Mouse (Mus musculus): Measurements from ENCODE around the gene Donson. TPM values are rescaled to one million over a fixed set of nuclear protein-coding genes. Genes with fewer than 3 reads are reported as not detected.

The Donson gene
- total and polyA plus RNA-seq, 3 experiments, result 25.4 to 33.9 TPM; not detected in 1

- DNase-seq (ENCODE audit: low read depth, low spot score), result no peak
These were observed 60.7 kb downstream of the Donson start for GRCm38 (mm10) chr16:91627831-91628230.

More at GRCm38 (mm10) chr16:91627831-91628230, 60.7 kb downstream of the Donson start:
- no peaks in the 10 kb centered on the region for H3K79me2 ChIP-seq (ENCODE audit: control insufficient read depth, insufficient read depth, low read length, poor library complexity)
- no peak overlapping the region for H3K9ac ChIP-seq (ENCODE audit: control insufficient read depth, low read depth, low read length, poor library complexity, severe bottlenecking)
- H3K27me3 ChIP-seq (ENCODE audit: control insufficient read depth in 1 of 2, insufficient read depth in 2 of 2, low read length in 2 of 2), result no peaks in the 10 kb centered on the region
- no peaks in the 10 kb centered on the region for H3K9me3 ChIP-seq (replicated peaks; ENCODE audit: insufficient read depth, low read length)
- no peak overlapping the region for H3K4me3 ChIP-seq (ENCODE audit: control insufficient read depth in 1 of 2, insufficient read depth in 1 of 2, low read depth in 2 of 2, low read length in 2 of 2)
- TF ChIP-seq TCF12 (IDR thresholded peaks at IDR 0.05; ENCODE audit: low read depth, low read length) (no peak), NRF1 (IDR thresholded peaks at IDR 0.05; ENCODE audit: insufficient read depth, low read depth, low read length, poor library complexity, severe bottlenecking) (no peak), RAD21 (IDR thresholded peaks at IDR 0.05; ENCODE audit: low read depth, low read length) (no peak), ZC3H11A (IDR thresholded peaks at IDR 0.05; ENCODE audit: low read depth, low read length) (no peak), MAX (IDR thresholded peaks at IDR 0.05; ENCODE audit: low read length) (no peak), MEF2A (IDR thresholded peaks at IDR 0.05; ENCODE audit: extremely low read depth, insufficient replicate concordance, low read depth, low read length, poor library complexity, severe bottlenecking) (no peak)
- no peak overlapping the region for H3K27ac ChIP-seq (ENCODE audit: control insufficient read depth, low read depth, low read length)
- no peaks in the 10 kb centered on the region for H3K4me1 ChIP-seq (ENCODE audit: control insufficient read depth in 1 of 2, insufficient read depth in 2 of 2, low read length in 2 of 2)
- H3K36me3 ChIP-seq (ENCODE audit: control insufficient read depth in 1 of 2, insufficient read depth in 2 of 2, low read length in 2 of 2), result peaks cover 0 to 25% of the 10 kb centered on the region in 2 experiments; a peak in 3 of 4 replicates

Other genes with a start within 250 kb of the Donson start
- 10.3 and 12.2 TPM in 2 replicates for gene Ifnar1, start 203.5 kb downstream of the Donson start, total RNA-seq (2012; rRNA removed)
- 10 to 100 TPM in 1 of 2 experiments, not detected in 1; 20.2 TPM for gene Ifnar1, start 203.5 kb downstream of the Donson start, polyA plus RNA-seq (2012; ENCODE audit: insufficient read depth in 1 of 2, insufficient read length in 2 of 2, low read depth in 1 of 2, low replicate concordance in 2 of 2, missing spikeins in 1 of 2)
- gene Ifngr2, start 141.7 kb downstream of the Donson start, total RNA-seq (2012; rRNA removed), result 2.8 and 4.1 TPM in 2 replicates
- 10 to 100 TPM in 1 of 2 experiments, not detected in 1; 11.0 TPM for gene Ifngr2, start 141.7 kb downstream of the Donson start, polyA plus RNA-seq (2012; ENCODE audit: insufficient read depth in 1 of 2, insufficient read length in 2 of 2, low read depth in 1 of 2, low replicate concordance in 2 of 2, missing spikeins in 1 of 2)
- 2.6 and 2.9 TPM in 2 replicates for gene Tmem50b, start 91.0 kb downstream of the Donson start, total RNA-seq (2012; rRNA removed)
- gene Tmem50b, start 91.0 kb downstream of the Donson start, polyA plus RNA-seq (2012; ENCODE audit: insufficient read depth in 1 of 2, insufficient read length in 2 of 2, low read depth in 1 of 2, low replicate concordance in 2 of 2, missing spikeins in 1 of 2), result 1 to 10 TPM in 1 of 2 experiments, not detected in 1; 9.5 TPM
- 0.85 and 1.2 TPM in 2 replicates for gene Dnajc28, start 69.7 kb downstream of the Donson start, total RNA-seq (2012; rRNA removed)
- 1 to 10 TPM in 1 of 2 experiments, not detected in 1; 1.9 TPM for gene Dnajc28, start 69.7 kb downstream of the Donson start, polyA plus RNA-seq (2012; ENCODE audit: insufficient read depth in 1 of 2, insufficient read length in 2 of 2, low read depth in 1 of 2, low replicate concordance in 2 of 2, missing spikeins in 1 of 2)
- gene Gart, start 41.8 kb downstream of the Donson start, total RNA-seq (2012; rRNA removed), result 400 and 417 TPM in 2 replicates
- gene Gart, start 41.8 kb downstream of the Donson start, polyA plus RNA-seq (2012; ENCODE audit: insufficient read depth in 1 of 2, insufficient read length in 2 of 2, low read depth in 1 of 2, low replicate concordance in 2 of 2, missing spikeins in 1 of 2), result 100 to 1,000 TPM in 1 of 2 experiments, 10 to 100 TPM in 1; 94.0 to 509 TPM
- 93.6 and 102 TPM in 2 replicates for gene Son, start 41.3 kb downstream of the Donson start, total RNA-seq (2012; rRNA removed)
- 100 to 1,000 TPM; 157 to 182 TPM for gene Son, start 41.3 kb downstream of the Donson start, polyA plus RNA-seq (2012; ENCODE audit: insufficient read depth in 1 of 2, insufficient read length in 2 of 2, low read depth in 1 of 2, low replicate concordance in 2 of 2, missing spikeins in 1 of 2)
- gene Cryzl1, start 40.2 kb upstream of the Donson start, total RNA-seq (2012; rRNA removed), result 20.2 and 23.8 TPM in 2 replicates
- 10 to 100 TPM in 1 of 2 experiments, not detected in 1; 44.4 TPM for gene Cryzl1, start 40.2 kb upstream of the Donson start, polyA plus RNA-seq (2012; ENCODE audit: insufficient read depth in 1 of 2, insufficient read length in 2 of 2, low read depth in 1 of 2, low replicate concordance in 2 of 2, missing spikeins in 1 of 2)
- 11.6 and 14.7 TPM in 2 replicates for gene Itsn1, start 40.5 kb upstream of the Donson start, total RNA-seq (2012; rRNA removed)
- gene Itsn1, start 40.5 kb upstream of the Donson start, polyA plus RNA-seq (2012; ENCODE audit: insufficient read depth in 1 of 2, insufficient read length in 2 of 2, low read depth in 1 of 2, low replicate concordance in 2 of 2, missing spikeins in 1 of 2), result 10 to 100 TPM in 1 of 2 experiments, not detected in 1; 36.5 TPM